Mouse (Mus musculus) E14TG2a.4 (cell line): ENCODE measurements at regions not wholly inside any gene's neighbourhood (a gene's known extent, or its start where the extent isn't known, plus 50 kb on each side); places are given as distances from the start of the nearest gene placed in this dataset.

ENCODE experiments used
- H3K27me3 ChIP-seq: 2 replicates; pipeline ENCODE4 v1.6.1; 2014; ENCODE audit warnings: low read length, control low read depth; ENCODE audit not compliant: insufficient read depth
- H3K36me3 ChIP-seq: 2 replicates; pipeline ENCODE4 v1.6.1; 2014; ENCODE audit warnings: low read length, control low read depth; ENCODE audit not compliant: insufficient read depth
- H3K4me1 ChIP-seq: replicated peaks from 2 replicates; pipeline ENCODE4 v1.6.1; 2014; ENCODE audit warnings: low read depth, low read length, control low read depth
- H3K4me3 ChIP-seq: replicated peaks from 2 replicates; pipeline ENCODE4 v1.5.1; 2014; ENCODE audit warnings: mild to moderate bottlenecking, low read length
- H3K9me3 ChIP-seq: 2 replicates; pipeline ENCODE4 v1.6.1; 2014; ENCODE audit warnings: low read length, control low read depth
- CTCF ChIP-seq: conservative IDR thresholded peaks from 2 replicates; pipeline ENCODE4 v1.5.1; 2014; ENCODE audit warnings: low read length
- NANOG ChIP-seq: IDR thresholded peaks from 2 replicates; pipeline ENCODE4 v1.6.1; 2014; ENCODE audit warnings: borderline replicate concordance, low read length, mixed read lengths
- POU5F1 ChIP-seq: IDR thresholded peaks from 2 replicates; pipeline ENCODE4 v1.6.1; 2014; ENCODE audit warnings: low read length, borderline replicate concordance

DNA sequence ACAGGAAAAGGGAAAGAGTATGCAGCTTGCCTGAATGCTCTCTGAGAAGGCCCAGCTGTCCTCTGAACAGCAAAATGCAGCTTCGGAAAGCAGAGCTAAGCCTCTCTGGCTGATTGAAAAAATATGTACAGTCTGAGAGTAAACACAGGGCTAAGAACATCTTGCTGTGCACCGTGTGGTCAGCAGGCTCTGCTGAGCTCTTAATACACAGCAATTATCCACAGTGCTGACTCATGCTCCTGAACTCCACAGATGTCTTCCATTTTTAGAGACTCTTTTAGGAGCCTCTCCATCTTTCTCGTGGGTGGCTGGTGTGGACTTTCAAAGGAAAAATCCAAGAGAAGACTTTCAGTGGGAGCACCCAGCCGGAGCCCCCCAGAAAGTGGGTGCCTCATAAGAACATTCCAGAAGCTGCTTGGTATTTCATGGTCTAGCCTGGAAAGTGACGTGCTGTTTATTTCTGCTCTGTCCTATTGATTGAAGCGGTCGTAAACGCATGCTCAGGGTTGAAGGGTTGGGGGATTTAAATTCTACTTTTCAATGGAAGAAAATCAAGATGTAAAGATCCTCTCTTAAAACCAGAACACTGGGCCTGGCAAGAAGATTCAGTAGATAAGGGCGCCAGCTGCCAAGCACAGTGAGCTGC, 209.5 kb downstream of the Mreg start:
- no peak for TF ChIP-seq NANOG
- no peak for TF ChIP-seq CTCF
- TF ChIP-seq POU5F1: no peak
- Histone ChIP-seq H3K36me3 (no peaks in the 10 kb centered on the region), H3K4me3 (no peak overlapping the region), H3K9me3 (no peaks in the 10 kb centered on the region), H3K27me3 (0 out of 2 replicates have a peak, but pooled peaks cover 2% of the 10 kb centered on the region), H3K4me1 (0 out of 2 replicates have a peak, but pooled peaks cover 7% of the 10 kb centered on the region)

DNA sequence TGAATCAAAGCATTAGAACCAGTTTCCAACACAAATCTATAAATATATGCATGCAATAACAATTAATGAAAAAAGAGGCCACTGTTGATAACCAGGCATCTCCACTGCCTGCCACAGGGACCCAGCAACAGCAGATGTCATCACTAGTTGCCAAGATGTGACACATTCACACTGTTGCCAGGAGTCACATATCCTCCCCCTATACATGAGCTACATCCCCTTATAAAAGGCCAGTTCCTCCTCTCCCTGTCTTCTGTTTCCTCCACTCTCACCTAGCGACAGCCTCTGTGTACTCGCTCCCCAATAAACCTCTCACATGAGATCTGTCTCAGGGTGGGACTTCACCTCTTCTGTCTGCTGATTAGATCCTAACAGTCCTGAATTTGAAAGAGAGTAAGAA, 211.4 kb downstream of the Mreg start:
- H3K27me3 ChIP-seq: 0 out of 2 replicates have a peak, but pooled peaks cover 2% of the 10 kb centered on the region
- no peaks in the 10 kb centered on the region for H3K36me3 ChIP-seq
- H3K4me1 ChIP-seq: 0 out of 2 replicates have a peak, but pooled peaks cover 1% of the 10 kb centered on the region
- no peak overlapping the region for H3K4me3 ChIP-seq
- TF ChIP-seq POU5F1: no peak
- no peak for TF ChIP-seq CTCF
- TF ChIP-seq NANOG: no peak
- H3K9me3 ChIP-seq: no peaks in the 10 kb centered on the region

DNA sequence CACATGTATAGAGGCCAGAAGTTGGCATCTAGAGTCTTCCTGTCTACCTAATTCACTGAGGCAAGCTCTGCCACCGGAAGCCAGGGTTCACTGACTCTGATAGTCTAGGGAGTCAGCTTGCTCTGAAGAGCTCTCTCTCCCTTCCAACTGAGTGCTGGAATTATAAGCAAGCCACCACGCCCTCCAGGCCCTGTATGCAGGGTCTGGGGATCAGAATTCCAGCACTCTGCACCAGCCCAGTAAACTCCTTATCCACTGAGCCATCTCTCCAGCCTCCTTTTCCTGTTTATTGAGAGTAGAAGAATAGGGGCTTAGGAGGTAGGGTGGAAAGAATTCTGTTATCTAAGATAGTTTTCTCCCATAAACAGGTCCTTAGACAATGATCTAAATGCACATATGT, 215.3 kb downstream of the Mreg start:
- H3K4me1 ChIP-seq: no peaks in the 10 kb centered on the region
- no peaks in the 10 kb centered on the region for H3K36me3 ChIP-seq
- no peak overlapping the region for H3K4me3 ChIP-seq
- no peaks in the 10 kb centered on the region for H3K27me3 ChIP-seq
- H3K9me3 ChIP-seq: no peaks in the 10 kb centered on the region
- TF ChIP-seq NANOG (no peak), CTCF (no peak), POU5F1 (no peak)

- no peak overlapping the region for H3K4me3 ChIP-seq
- H3K27me3 ChIP-seq: no peaks in the 10 kb centered on the region
- no peaks in the 10 kb centered on the region for H3K36me3 ChIP-seq
- no peak for TF ChIP-seq POU5F1
- H3K9me3 ChIP-seq: no peaks in the 10 kb centered on the region
- no peaks in the 10 kb centered on the region for H3K4me1 ChIP-seq
Measured at GRCm38 (mm10) chr1:71996234-71996619, 215.9 kb downstream of the Mreg start.

DNA sequence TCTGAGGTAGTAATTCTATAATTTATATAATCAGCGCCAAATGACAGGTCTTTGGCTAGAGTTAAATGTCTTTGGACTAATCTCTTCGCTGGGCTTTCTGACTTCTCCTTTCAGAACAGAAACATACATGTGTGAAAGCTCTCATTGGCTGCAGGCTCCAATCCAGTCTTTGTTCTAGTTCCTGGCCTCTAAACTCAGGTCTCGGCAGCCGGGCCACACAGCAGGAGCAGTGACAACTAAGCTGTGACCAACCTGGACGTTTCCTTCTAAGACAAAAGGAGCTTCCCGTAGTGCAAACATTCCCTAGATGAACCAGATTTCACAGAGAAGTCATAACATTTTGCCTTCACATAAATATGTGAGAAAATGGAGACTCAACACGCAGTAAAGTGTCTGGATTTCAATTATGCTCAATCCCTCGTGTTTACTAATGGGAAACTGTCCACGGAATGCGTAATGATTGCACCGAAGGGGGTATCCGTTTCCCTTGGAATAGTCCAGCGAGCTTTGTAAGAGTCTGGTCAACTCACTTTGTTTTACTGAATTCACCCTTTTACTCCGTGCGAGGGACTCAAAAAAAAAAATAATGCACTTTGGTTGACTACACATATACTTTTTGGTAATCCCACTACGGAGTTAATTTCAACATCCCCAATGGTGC, 216.4 kb downstream of the Mreg start:
- no peaks in the 10 kb centered on the region for H3K27me3 ChIP-seq
- no peaks in the 10 kb centered on the region for H3K36me3 ChIP-seq
- H3K4me1 ChIP-seq: no peaks in the 10 kb centered on the region
- no peaks in the 10 kb centered on the region for H3K9me3 ChIP-seq
- TF ChIP-seq POU5F1 (no peak), CTCF (no peak), NANOG (no peak)
- no peak overlapping the region for H3K4me3 ChIP-seq

DNA sequence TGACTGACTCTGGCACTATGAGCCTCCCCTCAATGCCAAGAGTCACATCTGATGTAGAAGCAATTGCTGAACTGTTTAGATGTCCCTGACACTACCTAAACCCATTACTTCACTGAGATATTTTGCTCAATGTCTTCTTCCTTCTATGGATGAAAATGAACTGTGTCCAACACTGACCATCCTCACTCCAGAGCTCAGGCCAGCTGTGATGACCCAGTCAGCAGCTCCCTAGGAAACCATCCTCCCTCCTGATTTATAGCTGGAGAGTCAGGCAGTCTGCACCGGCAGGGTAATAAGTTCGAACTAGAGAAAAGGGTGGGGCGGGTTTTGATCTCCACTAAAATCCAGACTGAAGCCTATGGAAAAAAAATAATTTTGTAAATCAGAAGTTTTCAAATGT, 221.2 kb downstream of the Mreg start:
- Histone ChIP-seq H3K9me3 (no peaks in the 10 kb centered on the region), H3K36me3 (no peaks in the 10 kb centered on the region), H3K27me3 (no peaks in the 10 kb centered on the region), H3K4me1 (no peaks in the 10 kb centered on the region), H3K4me3 (no peak overlapping the region)
- TF ChIP-seq NANOG (no peak), POU5F1 (no peak), CTCF (no peak)

DNA sequence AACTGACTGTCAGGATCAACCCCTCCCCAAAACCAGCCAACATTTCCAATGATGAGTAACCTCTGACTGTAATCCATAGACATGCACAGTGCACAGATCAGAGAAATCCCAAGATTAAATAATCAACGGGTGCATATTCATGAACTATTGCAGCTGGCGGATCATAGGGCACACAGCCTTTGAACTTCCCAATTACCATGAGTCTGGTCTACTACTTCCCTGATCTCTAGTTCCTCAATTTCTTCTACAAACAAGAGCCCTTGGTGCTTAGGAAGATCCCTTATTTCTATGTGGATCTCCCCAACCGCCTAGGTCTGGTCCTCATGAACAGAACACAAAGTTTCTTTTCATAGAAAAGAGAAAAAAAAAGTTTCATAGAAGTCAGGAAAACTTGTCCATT, 224.0 kb downstream of the Mreg start:
- no peak overlapping the region for H3K4me3 ChIP-seq
- H3K36me3 ChIP-seq: no peaks in the 10 kb centered on the region
- no peaks in the 10 kb centered on the region for H3K4me1 ChIP-seq
- TF ChIP-seq POU5F1: no peak
- TF ChIP-seq CTCF: no peak
- TF ChIP-seq NANOG: no peak
- H3K9me3 ChIP-seq: no peaks in the 10 kb centered on the region
- no peaks in the 10 kb centered on the region for H3K27me3 ChIP-seq

- Histone ChIP-seq H3K4me1 (no peaks in the 10 kb centered on the region), H3K9me3 (no peaks in the 10 kb centered on the region), H3K4me3 (no peak overlapping the region), H3K27me3 (no peaks in the 10 kb centered on the region), H3K36me3 (no peaks in the 10 kb centered on the region)
- no peak for TF ChIP-seq NANOG
- no peak for TF ChIP-seq POU5F1
- TF ChIP-seq CTCF: no peak
Measured at GRCm38 (mm10) chr1:71986047-71986446, 226.1 kb downstream of the Mreg start.

GRCm38 (mm10) chr1:71983786-71984185, 228.3 kb downstream of the Mreg start:
- Histone ChIP-seq H3K36me3 (no peaks in the 10 kb centered on the region), H3K4me3 (no peak overlapping the region), H3K4me1 (no peaks in the 10 kb centered on the region), H3K9me3 (no peaks in the 10 kb centered on the region), H3K27me3 (no peaks in the 10 kb centered on the region)
- TF ChIP-seq POU5F1 (no peak), NANOG (no peak), CTCF (no peak)
